Mouse (Mus musculus) frontal cortex, postnatal 25 days (tissue): ENCODE data around the gene Ncbp1.

Experiments used
- DNase-seq, 2 experiments: peaks; one replicate each; pipeline ENCODE4 v3.0.0; 2022; ENCODE audit warnings: low spot score in 2 of 2

Gene Ncbp1

DNA sequence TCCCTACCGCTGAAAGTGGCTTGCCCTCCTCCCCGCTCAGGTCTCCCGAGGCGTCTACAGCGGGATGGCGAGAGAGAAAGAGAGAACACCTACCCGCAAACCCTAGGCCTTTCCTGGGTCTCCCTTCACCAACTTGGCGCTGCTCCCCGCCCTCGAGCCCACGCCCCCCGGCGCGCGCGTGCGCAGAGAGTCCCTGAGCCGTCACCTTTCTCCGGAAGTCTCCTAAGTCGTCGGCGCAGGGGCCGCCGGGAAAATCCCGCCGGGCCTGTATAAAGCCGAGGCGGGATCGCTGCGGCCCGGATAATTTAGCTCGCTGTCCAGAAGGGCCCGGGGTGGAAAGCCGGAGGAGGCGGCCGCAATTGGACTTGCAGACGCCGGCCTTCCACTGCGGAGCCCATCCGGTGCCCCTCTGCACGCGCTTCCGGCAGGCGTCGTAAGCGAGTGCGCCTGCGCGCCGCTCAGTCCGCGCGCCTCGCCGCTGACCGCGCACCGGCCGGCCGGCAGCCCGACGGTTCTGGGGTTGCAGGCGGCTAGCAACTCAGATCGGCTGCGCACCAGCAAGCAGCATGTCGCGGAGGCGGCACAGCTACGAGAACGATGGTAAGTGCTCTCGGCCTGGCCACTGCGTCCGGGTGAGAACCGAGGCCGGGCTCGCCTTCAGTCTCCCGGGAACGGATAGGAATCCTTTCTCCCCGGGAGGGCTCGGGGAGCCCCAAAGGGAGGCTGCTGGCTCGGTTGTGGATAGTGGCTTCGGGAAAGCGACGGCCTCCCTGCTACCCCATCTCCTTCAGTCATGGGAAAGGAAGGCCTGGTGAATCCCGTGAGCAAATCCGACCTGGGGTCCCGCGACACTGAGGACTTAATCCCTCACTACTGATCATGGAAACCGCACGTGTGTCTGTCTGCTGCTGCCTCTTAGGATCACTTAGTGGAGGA, at the start of gene Ncbp1, which contains the start of gene Tstd2:
Gene Ncbp1, plus strand, starts transcription at position 327 of the 936 bp plus-strand sequence.
Gene Tstd2, minus strand, starts transcription at position 408 of the 936 bp plus-strand sequence.
- DNase-seq, result peak; percentile 86 to 87

DNA sequence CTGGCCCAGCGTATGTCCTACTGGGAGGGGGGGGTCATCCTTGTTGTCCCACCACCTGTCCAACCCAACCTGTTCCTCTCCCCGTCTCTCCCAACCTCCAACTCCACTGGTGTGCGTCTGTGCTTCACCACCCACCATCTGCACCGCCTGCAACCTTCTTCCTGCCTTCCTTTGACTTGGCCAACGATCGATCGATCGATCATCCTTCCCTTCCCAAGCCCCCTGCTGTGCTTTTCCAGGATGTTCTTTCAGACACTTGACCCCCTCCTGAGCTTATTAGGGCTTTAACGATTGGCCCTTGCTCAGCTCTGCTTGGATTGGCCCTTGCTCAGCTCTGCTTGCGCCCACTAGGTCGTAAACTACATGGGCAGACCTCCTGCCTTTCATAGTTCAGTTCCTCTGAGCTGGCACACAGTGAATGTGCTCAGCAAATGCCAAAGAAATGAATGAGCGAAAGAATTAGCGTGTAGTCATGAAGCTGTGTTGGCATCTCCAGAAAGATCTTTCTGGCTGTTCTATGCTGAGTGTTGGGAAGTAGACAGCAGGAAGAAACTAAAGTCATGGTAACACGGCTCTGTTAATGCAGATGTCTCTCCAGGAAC, 48.8 kb upstream of the Ncbp1 start:
- DNase-seq, result no peak

DNA sequence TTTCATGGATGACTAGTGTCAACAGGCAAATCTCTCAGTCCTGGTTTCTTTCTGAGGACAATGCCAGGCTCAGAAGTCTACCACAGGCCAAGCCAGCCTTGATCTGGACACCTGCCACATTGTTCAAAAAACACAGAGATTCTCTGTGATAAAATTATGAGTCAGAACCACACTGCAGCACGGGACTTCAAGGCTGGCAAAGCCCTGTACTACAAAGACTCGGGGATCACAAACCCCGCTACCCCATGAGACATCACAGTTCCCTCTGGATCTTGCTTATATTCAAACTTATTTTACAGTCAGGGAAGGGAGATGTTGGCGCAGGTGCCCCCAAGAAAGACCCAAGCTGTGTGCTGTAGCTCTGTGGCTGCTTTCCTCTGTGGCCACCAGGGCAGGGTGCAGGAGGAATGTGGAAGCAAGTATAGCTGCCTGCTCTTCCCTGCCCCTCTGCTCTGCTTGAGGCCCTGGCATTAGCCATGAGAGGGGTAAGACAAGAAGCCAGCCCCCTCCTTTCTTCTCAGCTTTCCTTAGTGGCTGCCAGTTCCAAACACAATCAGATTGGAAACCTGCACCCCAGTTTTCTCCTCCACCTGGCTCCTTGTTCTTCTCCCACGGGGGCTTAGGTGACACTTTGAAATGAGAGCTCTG, 45.9 kb upstream of the Ncbp1 start:
- DNase-seq, result no peak

GRCm38 (mm10) chr4:46094916-46095825, 43.2 kb upstream of the Ncbp1 start:
- DNase-seq, result no peak

DNA sequence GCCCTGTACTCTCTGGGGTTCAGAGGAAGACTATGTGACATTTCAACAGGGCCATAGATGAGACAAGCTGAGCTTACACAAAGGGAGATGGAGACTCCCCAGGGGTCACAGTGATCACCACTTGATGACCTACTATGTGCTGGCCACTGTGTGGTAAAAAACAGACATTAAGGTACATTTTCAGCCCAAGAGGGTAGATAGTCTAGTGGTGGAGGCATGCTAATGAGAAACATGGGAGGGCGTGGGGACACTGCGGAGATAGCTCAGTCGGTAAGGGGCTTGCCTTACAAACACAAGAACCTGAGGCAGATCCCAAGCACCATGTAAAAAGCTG, 42.6 kb upstream of the Ncbp1 start:
- DNase-seq, result no peak

- no peak for DNase-seq
These were observed 41.9 kb upstream of the Ncbp1 start for GRCm38 (mm10) chr4:46096546-46096945.

DNA sequence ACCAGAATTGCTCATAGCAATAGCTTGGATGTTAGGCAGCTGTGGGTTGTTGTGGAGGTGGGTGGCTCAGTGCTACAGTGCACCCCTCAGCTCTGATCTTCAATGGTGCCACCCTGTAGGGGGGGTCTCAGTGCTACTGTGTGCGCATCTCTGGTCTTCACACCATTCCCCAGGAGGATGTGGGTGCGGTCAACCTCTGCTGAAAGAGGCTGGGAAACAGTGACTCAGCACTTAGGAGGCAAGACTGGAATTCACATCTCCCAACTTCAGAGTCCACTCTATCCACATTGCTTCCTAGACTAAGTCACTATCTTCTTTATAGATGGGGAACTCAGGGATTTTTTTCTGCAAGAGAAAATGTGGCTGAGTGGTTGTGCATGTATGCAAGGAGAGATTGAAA, 40.8 kb upstream of the Ncbp1 start:
- DNase-seq, result no peak

DNA sequence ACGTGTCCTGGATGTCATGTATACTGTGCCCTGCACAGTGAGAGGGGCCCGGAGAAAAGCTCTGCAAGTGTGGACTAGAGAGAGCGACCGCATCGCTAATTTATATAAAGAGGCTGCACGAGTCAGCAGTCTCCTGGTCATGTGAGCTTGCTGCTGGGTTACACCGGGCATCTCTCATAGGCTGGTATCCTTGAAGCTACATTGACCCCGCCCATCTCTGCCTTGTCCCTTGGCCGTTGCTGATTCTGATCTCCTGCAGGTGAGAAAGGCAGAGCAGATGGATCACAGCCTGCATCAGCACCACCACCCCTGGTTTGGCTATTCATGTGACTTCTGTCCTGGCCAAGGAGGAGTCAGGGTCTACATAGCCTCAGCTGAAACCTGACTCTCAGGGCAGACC, 39.3 kb upstream of the Ncbp1 start:
- DNase-seq, result no peak

DNA sequence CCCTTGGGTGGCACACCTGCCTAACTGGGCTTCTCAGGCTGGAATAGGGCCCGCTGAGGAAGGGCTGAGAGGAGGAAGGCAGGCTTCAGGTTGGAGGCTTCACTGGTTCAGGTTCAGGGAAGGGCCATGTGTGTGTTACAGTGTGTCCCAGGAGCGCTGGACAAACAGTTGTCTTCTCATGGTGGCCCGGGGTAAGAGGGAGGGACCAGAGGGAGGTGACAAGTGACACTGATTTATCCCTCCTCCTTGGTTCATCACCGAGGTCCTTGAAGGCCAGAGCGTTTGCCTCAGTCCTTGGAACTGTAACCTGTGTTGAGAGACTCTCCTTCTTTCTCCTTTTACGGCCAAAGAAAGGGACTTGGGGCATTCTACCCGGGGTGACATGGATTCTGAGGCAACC, 37.9 kb upstream of the Ncbp1 start:
- no peak for DNase-seq

GRCm38 (mm10) chr4:46101211-46101711, 37.2 kb upstream of the Ncbp1 start:
- DNase-seq, result no peak

DNA sequence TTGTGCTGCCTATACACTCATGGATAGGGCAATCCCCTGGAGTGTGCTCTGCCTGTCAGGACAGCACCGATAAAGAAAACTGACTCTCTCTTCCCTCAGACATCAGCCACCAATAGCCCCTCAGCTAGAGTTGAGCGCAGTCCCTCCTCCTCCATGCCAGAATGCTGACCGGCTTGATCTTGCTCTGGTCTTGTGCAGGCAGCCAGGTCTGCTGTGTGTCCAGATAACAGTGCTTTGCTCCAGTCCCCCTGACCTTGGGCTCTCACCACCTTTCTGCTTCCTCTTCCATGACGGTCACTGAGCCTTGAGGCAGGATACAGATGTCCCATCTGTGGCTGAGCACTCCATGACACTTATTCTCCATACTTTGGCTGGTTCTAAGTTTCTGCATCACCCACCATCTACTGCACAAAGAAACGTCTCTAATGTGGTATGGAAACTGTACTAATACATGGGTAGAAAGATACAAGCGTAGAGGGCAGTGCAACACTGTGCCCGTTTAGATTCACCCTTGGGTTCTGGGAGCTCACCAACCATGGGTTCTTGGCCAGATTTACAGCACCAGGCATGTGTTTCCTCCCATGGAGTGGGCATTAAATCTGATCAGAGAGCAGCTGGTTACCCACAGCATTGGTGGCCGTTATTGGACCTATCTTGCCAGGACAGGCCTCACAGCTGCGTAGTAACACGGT, 36.2 kb upstream of the Ncbp1 start:
- no peak for DNase-seq

DNA sequence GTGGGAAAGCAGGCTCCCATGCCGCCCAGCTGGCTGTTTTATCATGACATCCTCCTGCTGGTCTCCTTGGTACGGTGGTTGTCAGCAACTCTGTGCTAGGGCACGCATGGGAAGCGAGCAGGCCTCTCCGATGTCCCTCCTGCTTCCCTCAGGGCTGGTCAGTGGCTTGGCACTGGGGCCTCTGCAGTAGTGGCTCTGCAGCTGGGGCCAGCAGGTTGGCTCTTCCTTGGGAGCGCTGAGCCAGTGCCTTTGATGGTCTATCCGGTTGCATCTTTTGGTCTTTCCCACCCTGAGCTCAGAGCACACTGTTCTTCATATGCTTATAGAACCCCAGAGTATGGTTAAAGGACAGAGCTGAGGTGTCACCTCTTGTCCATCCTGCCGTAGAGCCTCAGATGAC, 28.3 kb upstream of the Ncbp1 start:
- no peak for DNase-seq

GRCm38 (mm10) chr4:46111361-46111760, 27.1 kb upstream of the Ncbp1 start:
- DNase-seq, result no peak

GRCm38 (mm10) chr4:46115308-46115707, 23.1 kb upstream of the Ncbp1 start:
- no peak for DNase-seq

DNA sequence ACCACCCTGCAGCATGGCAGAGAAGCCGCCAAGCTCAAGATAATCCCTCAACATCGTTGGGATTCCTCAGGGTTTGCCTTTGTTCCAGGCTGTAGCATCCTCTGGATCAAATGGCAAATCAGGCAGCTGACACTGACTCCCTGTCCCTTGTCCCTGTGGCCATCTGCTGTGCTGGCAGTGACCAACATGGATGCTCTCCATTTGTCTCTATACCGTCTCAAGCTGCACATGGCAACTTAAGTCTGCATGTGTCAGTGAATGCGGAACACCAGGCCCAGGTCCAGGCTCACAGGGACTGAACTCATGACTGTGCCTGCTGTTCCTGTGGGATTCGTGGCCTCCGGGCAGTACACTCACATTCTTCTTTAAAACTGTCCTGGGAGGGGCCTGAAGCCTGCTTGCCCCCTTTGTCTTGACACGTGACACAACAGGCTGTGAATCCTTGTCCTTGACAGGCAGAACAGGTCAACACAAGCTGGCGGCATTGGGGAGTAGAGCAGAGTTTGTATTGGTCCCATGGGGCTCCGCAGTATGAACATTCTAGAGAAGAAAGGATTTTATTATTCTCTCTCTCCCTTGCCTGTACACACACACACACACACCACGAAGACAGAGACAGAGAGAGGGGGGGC, 21.8 kb upstream of the Ncbp1 start:
- no peak for DNase-seq

- DNase-seq, result no peak
These were observed 20.9 kb upstream of the Ncbp1 start for GRCm38 (mm10) chr4:46117536-46117935.

DNA sequence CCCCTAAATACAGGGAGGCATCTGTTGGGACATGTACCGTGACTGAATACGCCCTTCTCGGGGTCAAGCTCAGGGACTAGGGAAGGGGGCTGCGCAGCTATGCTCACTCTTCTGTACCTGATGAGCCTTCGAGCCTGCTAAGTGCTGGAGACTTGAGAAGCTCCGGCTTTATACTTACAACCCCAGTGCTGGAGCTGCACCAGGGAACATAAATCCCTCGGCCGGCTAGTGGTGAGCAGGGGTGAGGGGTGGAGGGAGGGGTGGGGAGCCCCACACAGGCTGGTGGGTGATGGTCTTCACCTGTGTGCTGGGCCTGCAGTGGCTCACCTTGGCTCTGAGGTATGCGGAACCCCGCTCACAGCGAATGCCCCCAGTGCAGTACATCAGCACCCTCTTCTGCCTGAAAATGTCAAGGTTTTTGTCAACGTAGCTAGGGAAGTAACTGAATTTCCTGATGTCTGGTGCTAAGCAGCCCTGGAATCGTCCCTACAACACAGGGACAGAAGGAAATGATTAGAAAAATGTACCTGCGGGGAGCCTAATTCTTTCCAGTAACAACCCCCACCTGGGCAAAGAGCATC, 18.8 kb upstream of the Ncbp1 start:
- DNase-seq, result no peak

- DNase-seq, result no peak
These were observed 17.6 kb upstream of the Ncbp1 start for GRCm38 (mm10) chr4:46120767-46121166.

DNA sequence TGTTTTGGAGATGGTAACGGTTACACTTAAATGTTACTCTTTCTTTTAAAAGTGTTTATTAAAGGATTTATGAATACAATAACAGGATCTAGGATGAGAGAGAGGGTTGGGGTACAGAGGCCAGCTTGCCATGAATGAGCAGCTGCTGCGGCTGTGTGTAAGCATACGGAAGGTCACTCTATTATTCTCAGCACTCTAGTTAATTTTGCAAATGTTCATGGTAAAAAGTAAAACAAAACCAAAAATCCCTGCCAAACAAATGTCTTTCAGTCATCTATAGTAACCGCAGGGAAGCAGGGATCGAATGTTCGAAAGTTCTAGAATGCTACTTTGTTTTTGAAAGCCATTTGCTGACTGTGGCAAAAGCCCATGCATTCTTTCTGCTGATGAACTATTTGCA, 15.1 kb upstream of the Ncbp1 start:
- DNase-seq, result no peak

DNA sequence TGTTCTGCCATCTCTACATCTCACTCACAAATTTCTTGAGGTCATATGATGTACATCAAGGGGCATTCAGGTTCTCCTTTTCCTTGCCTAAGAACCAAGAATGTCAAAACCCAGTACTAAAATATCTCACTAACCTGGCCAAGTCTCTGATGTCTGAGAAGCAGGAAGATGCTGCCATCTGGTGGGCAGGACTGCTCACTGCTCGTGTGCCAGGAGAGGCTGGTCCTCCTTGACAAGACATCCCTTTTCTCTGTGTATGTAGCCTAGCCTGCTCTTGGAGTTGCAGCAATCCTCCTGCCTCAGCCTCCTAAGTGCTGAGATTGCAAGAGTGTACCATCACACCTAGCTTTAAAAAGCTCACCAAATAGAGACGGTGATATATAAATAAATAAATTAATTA, 11.9 kb upstream of the Ncbp1 start:
- peak; percentile 62 to 73 for DNase-seq
